Mouse (Mus musculus) layer of hippocampus, postnatal 36 days (tissue): ENCODE results near the gene Magee2. TPM values are rescaled to one million over a fixed set of nuclear protein-coding genes. Genes with fewer than 3 reads are reported as not detected.
"Not testable (repeated sequence)": the region's sequence is repeated elsewhere in the genome, so short reads cannot be mapped to it uniquely, and the experiment has no call there.

Experiments
- DNase-seq, 2 experiments: peaks; one replicate each; pipeline ENCODE4 v3.0.0; 2022
- total RNA-seq, 2 experiments: library from RNA; stranded (reverse); gene quantifications; 2 replicates each; pipeline ENCODE4 v1.2.3; 2021

The Magee2 gene
- total RNA-seq: 10 to 100 TPM; 12.2 to 14.4 TPM

DNA sequence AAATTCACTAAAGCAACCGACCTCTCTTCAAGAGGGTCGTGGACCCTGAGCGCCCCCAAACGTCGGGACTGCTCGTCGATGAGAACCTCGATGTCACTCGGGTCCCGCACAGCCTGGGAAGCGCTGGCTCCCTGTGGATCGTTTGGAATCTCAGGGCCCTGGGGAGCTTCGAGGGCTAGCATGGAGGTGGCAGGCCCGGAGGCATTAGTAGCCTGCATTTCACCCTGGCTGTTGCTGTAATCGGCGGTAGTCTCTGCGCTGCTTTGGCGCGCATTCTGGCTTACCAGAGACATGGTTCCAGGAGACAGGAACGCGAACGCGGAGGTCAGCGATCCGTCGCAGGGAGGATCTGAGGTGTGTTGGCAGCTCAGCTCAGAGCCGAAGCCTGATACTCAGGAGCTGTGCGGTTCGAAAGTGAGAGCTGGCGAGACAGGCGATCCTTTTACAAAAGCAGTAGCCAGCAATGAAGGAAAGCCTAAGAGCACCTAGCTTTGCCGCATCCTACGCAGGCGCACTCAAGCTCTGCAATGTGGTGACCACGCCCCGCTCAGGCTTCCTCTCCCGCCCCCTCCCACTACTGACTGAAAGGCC is at the start of gene Magee2:
TSS of gene Magee2 (minus strand) at position 517 of the 591 bp plus-strand sequence.
- DNase-seq: peak; percentile 15 to 40

DNA sequence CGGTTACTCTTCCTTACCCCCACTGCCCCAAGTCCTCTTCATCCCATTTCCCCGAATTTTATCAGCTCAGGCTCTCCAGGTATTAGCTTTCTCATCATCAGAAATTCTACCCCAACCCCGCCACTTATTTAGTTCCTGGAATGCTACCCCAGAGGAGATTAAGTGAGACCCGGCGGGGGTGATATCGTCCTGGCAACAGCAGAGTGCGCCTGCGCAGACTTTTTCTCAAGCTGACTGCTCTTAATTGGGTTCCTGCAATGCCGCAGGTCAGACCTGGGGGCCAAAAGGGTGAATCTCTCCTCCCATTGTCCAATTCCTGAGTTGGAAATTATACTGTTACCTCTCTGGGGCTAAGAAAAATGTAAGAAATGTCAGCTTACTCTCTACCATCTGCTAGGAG is 3.5 kb downstream of the Magee2 start:
- peak in 1 of 2 experiments; percentile 5 for DNase-seq

DNA sequence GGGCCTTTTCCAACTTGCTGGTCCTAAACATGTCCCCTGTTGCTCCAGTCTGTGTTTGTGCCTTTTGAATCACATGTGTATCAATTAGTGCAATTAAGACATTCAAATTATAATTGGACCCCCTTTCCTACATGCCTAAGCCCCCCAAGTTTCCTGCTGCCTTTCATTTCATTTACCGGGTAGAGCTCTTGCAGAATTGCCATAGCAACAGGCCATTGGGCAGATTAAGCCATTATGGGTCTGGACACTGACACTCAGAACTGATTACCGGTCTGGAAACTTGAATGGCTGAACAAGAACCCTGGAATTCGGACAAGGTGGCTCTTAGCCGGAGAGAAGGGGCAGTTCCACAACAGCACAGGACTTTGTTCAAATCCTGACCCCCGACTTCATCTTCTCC is 39.5 kb downstream of the Magee2 start:
- DNase-seq: not testable (repeated sequence)

DNA sequence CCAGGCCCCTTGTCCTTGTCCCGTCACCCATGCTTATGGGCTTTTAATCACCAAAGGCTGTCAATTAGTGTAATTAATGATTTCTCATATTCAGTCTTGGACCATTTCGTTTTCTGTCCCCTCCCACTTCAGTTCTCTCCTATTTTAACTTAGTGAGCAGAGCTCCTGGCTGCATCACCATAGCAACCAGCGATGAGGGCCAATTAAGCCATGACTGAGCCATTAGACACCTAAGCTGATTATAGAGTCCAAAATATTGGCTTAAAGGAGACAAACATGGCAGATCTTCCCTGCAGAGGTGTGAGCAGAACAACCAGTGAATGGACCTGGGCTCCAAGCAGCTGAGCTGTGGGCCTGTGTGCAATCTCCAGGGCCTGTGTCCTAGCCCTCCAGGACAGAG is 40.1 kb downstream of the Magee2 start:
- not testable (repeated sequence) for DNase-seq

DNA sequence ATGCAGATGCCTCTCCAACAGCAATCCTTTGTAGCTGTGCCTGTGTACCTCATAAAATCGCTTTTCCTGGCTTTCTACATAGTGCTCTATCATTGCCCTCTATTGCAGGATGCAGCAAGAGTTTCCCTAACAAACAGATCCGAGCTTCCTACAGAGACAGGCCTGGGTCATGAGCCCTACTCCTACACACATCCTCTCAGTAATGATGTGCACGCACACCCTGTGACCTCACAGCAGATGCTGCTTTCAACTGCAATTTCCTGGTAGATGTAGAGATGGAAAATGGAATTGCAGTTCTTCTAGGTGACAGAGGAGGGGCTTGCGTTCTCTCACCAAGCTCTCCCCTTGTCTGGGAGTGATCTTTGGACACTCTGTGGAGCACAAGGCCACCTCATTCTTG is 43.4 kb downstream of the Magee2 start:
- not testable (repeated sequence) for DNase-seq

Other genes starting within 250 kb of the Magee2 start
- gene Zdhhc15, start 186.2 kb downstream of the Magee2 start, total RNA-seq: 1 to 10 TPM; 6.4 to 7.1 TPM
- 10 to 100 TPM; 18.8 to 21.2 TPM for gene Pbdc1, start 222.5 kb upstream of the Magee2 start, total RNA-seq